10 mouse cellular contexts compared by ENCODE assay signal in the genomic region with DNA sequence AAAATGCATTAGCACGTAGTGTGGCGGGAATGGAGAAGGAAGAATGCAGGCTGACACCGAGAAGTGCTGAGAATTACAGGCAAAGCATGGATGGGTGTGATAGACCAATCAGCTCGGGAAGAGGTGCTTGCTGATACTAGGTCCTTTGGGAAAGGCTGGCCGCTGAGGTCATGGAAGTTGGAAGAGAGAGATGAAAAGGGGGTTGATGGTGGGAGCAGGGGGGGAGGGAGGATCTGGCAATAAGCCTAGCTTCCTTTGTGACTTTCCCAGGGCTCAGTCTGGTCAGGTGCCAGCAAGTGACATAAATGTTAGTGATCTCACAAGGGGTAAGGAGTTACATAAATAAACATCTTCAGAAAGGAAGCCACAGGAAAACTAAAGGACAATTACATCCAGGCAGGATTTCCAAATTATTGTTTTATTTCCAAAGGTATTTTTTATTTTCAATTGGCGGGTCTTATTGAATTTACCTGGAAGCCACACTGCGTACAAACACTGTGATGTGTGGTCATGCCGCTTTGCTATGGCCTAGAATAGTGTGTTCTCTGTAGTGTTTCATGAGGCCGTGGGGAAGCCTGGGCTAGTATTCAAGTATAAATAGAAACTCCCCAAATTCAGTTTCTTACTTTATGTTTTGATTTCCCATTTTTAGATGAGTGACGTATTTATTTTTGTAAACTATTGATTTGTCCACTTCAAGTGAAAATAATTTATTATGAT. TPM values are rescaled to one million over a fixed set of nuclear protein-coding genes. Genes with fewer than 3 reads are reported as not detected.
DNase-seq lines count a peak whose midpoint lies in the region; ATAC-seq lines count a peak whose summit lies in the region.
"Had no signal": no experiment of that assay in that cellular context is flagged by ENCODE, and none has a peak within 500 bp of the region (broad histone marks: within the 10 kb centered on the region; RNA-seq: fewer than 3 reads in every experiment).

No protein-coding gene starts in this region.

- peak; percentile 27 for DNase-seq in retina, postnatal 1 day
- DNase-seq in retina, embryonic 14.5 days (ENCODE audit: low spot score), result no peak
- peak; percentile 35 for DNase-seq in heart, adult 8-10 months (ENCODE audit: low spot score)
- peak; percentile 13 to 36 for DNase-seq in kidney, postnatal 36 days
- no peak for DNase-seq in layer of hippocampus, adult 18-20 months (ENCODE audit: low spot score in 2 of 2)
- no peak for DNase-seq in thymus, postnatal 25 days
- DNase-seq in cerebellum, postnatal 36 days, result no peak

- no peak overlapping the region for H3K9ac ChIP-seq in neural tube, embryonic 13.5 days
- H3K9ac ChIP-seq: embryonic facial prominence, embryonic 15.5 days; liver, embryonic 14.5 days had no signal

- no peak overlapping the region for H3K4me2 ChIP-seq in neural tube, embryonic 13.5 days
- H3K4me2 ChIP-seq: embryonic facial prominence, embryonic 15.5 days had no signal

- H3K27me3 ChIP-seq in neural tube, embryonic 13.5 days, result no peaks in the 10 kb centered on the region
- H3K27me3 ChIP-seq: embryonic facial prominence, embryonic 15.5 days had no signal

- no peak overlapping the region for H3K27ac ChIP-seq in neural tube, embryonic 13.5 days (replicated peaks)
- H3K27ac ChIP-seq: embryonic facial prominence, embryonic 15.5 days; liver, embryonic 14.5 days had no signal

- no peak overlapping the region for H3K4me3 ChIP-seq in neural tube, embryonic 13.5 days
- H3K4me3 ChIP-seq: embryonic facial prominence, embryonic 15.5 days had no signal

- WGBS in neural tube, embryonic 13.5 days, result 51% methylated on average over 10 of the region's 10 CpGs

- peaks cover 9% of the 10 kb centered on the region; the same call in 1 of the 2 replicates for H3K4me1 ChIP-seq in neural tube, embryonic 13.5 days (replicated peaks)
- H3K4me1 ChIP-seq: embryonic facial prominence, embryonic 15.5 days had no signal

- peak; percentile 84 for ATAC-seq in neural tube, embryonic 13.5 days (ENCODE audit: low read depth)

- H3K36me3 ChIP-seq in neural tube, embryonic 13.5 days, result no peaks in the 10 kb centered on the region
- H3K36me3 ChIP-seq: embryonic facial prominence, embryonic 15.5 days had no signal

- no peaks in the 10 kb centered on the region for H3K9me3 ChIP-seq in neural tube, embryonic 13.5 days
- H3K9me3 ChIP-seq: embryonic facial prominence, embryonic 15.5 days had no signal

RNA-seq across cellular contexts. Expression of gene Slco1c1, which starts 38.7 kb away (rescaled TPM):
- total RNA-seq in heart, adult 8-10 months (2022), result under 1 TPM; 0.16 to 0.75 (median 0.27) TPM
- 7.1 and 7.5 TPM in 2 replicates for polyA plus RNA-seq in neural tube, embryonic 13.5 days (2015; fragmentation: Nextera tagmentation; extraction: Ambion mirVana)
- total RNA-seq in layer of hippocampus, adult 18-20 months (2021), result 10 to 100 TPM; 43.4 to 46.4 TPM

Comparison
In these comparisons a context has a peak if more than half of its experiments do, and no peak if none do; other contexts are left out.
1. DNase-seq: peak in retina, postnatal 1 day (single experiment), heart, adult 8-10 months (single experiment) and kidney, postnatal 36 days (2 of 2); none in retina, embryonic 14.5 days (single experiment), layer of hippocampus, adult 18-20 months (0 of 2), thymus, postnatal 25 days (single experiment) and cerebellum, postnatal 36 days (0 of 2).
2. RNA of gene Slco1c1, which starts 38.7 kb away (total RNA-seq): 43.4 to 46.4 TPM in layer of hippocampus, adult 18-20 months; 0.16 to 0.75 TPM in heart, adult 8-10 months; every median in the first group is over 10 times any median in the second.